Mouse (Mus musculus): Measurements from ENCODE around the gene Dennd2c.
"Not testable (repeated sequence)": the region's sequence is repeated elsewhere in the genome, so short reads cannot be mapped to it uniquely, and the experiment has no call there.

Dennd2c gene

DNA sequence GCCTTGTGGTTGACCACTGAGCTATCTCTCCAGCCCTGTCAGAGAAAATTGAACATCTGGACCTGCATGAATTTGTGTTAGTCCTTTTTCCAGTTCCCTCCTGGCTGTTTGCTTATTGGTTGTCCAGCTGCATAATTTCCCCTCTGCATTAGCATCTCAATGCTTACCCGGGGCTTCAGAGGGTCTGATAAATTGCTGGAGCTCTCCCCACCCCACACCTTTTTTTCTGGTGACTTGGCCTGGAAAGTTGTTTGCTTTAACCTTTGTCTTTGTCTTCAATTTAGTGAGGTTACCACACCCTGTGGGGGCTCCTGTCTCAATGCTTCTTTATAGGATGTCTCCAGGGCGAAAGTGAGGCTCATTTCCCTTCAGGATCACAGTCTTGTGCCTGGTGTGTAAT is 24.8 kb downstream of the Dennd2c start:
- H3K9me3 ChIP-seq (ENCODE audit: low read length), result no peaks in the 10 kb centered on the region
- TF ChIP-seq NANOG (IDR thresholded peaks at IDR 0.05; ENCODE audit: borderline replicate concordance, low read length), result 0 out of 2 replicates have a peak, but pooled peaks have one; percentile 17
- TF ChIP-seq POU5F1 (IDR thresholded peaks at IDR 0.05; ENCODE audit: borderline replicate concordance, low read length), result peak; percentile 70; the same call in 1 of the 2 replicates
- no peak for TF ChIP-seq CTCF (conservative IDR thresholded peaks at IDR 0.05; ENCODE audit: low read length)
- peaks cover 35% of the 10 kb centered on the region for H3K36me3 ChIP-seq (ENCODE audit: insufficient read depth, low read length)
- H3K4me1 ChIP-seq (replicated peaks; ENCODE audit: low read depth, low read length), result peaks cover 87% of the 10 kb centered on the region
- peak overlapping the region; percentile 71 for H3K4me3 ChIP-seq (replicated peaks; ENCODE audit: low read length)
- H3K27me3 ChIP-seq (ENCODE audit: insufficient read depth, low read length), result no peaks in the 10 kb centered on the region

- H3K4me1 ChIP-seq (replicated peaks; ENCODE audit: low read depth, low read length), result peaks cover 87% of the 10 kb centered on the region
- H3K9me3 ChIP-seq (ENCODE audit: low read length), result no peaks in the 10 kb centered on the region
- peaks cover 40% of the 10 kb centered on the region for H3K36me3 ChIP-seq (ENCODE audit: insufficient read depth, low read length)
- TF ChIP-seq CTCF (conservative IDR thresholded peaks at IDR 0.05; ENCODE audit: low read length), result no peak
- no peak for TF ChIP-seq POU5F1 (IDR thresholded peaks at IDR 0.05; ENCODE audit: borderline replicate concordance, low read length)
- TF ChIP-seq NANOG (IDR thresholded peaks at IDR 0.05; ENCODE audit: borderline replicate concordance, low read length), result no peak
- H3K27me3 ChIP-seq (ENCODE audit: insufficient read depth, low read length), result no peaks in the 10 kb centered on the region
- H3K4me3 ChIP-seq (replicated peaks; ENCODE audit: low read length), result peak overlapping the region; percentile 71
These were observed 25.3 kb downstream of the Dennd2c start for GRCm38 (mm10) chr3:103127721-103128120.

GRCm38 (mm10) chr3:103128251-103128650 is 25.8 kb downstream of the Dennd2c start:
- Histone ChIP-seq H3K9me3 (ENCODE audit: low read length) (no peaks in the 10 kb centered on the region), H3K4me1 (replicated peaks; ENCODE audit: low read depth, low read length) (peaks cover 87% of the 10 kb centered on the region), H3K4me3 (replicated peaks; ENCODE audit: low read length) (peak overlapping the region; percentile 71), H3K36me3 (ENCODE audit: insufficient read depth, low read length) (peaks cover 46% of the 10 kb centered on the region), H3K27me3 (ENCODE audit: insufficient read depth, low read length) (no peaks in the 10 kb centered on the region)
- no peak for TF ChIP-seq POU5F1 (IDR thresholded peaks at IDR 0.05; ENCODE audit: borderline replicate concordance, low read length)
- no peak for TF ChIP-seq CTCF (conservative IDR thresholded peaks at IDR 0.05; ENCODE audit: low read length)
- peak; percentile 37; the same call in 1 of the 2 replicates for TF ChIP-seq NANOG (IDR thresholded peaks at IDR 0.05; ENCODE audit: borderline replicate concordance, low read length)

DNA sequence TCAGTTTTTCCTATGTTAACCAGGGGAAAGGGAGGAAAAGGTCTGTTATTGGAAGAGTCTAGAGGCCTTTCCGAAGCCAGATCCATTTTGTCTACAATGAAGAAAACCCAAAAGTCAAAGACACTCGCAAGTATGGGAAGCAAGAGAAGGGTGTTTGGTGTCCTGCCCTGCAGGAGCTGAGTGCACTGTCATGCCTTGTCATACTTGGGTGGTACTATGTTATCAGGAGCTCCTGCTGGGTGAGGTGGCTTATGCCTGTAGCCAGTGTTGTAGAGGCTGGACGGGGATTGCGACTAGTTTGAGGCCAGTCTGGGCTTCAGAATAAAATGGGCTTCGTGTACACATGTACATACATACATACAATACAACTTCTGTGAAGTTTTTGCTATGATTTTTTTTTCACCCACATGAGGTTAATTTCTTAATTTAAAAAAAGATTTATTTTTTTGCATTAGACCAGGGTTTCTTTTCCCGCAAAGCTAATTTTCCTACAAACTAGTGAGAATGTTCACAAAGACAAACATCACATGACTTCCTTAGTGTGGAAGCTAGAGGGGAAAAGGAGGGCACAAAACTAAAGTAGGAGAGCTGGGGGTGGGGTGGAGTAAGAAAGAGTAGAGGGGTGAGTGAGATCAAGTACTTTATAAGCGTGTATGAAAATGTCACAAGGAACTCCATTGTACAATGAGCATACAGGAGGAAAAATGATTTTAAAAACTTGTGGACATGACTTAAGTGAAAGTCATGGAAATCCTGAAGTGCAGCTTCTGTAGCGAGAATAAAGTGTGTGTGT is 27.2 kb downstream of the Dennd2c start:
- Histone ChIP-seq H3K4me3 (replicated peaks; ENCODE audit: low read length) (peak overlapping the region; percentile 71), H3K36me3 (ENCODE audit: insufficient read depth, low read length) (peaks cover 59% of the 10 kb centered on the region), H3K27me3 (ENCODE audit: insufficient read depth, low read length) (no peaks in the 10 kb centered on the region), H3K4me1 (replicated peaks; ENCODE audit: low read depth, low read length) (peaks cover 78% of the 10 kb centered on the region), H3K9me3 (ENCODE audit: low read length) (no peaks in the 10 kb centered on the region)
- TF ChIP-seq CTCF (conservative IDR thresholded peaks at IDR 0.05; ENCODE audit: low read length) (no peak), POU5F1 (IDR thresholded peaks at IDR 0.05; ENCODE audit: borderline replicate concordance, low read length) (no peak), NANOG (IDR thresholded peaks at IDR 0.05; ENCODE audit: borderline replicate concordance, low read length) (no peak)

- Histone ChIP-seq H3K27me3 (ENCODE audit: insufficient read depth, low read length) (no peaks in the 10 kb centered on the region), H3K36me3 (ENCODE audit: insufficient read depth, low read length) (peaks cover 59% of the 10 kb centered on the region), H3K4me3 (replicated peaks; ENCODE audit: low read length) (peak overlapping the region; percentile 71), H3K9me3 (ENCODE audit: low read length) (no peaks in the 10 kb centered on the region), H3K4me1 (replicated peaks; ENCODE audit: low read depth, low read length) (peaks cover 70% of the 10 kb centered on the region)
- no peak for TF ChIP-seq CTCF (conservative IDR thresholded peaks at IDR 0.05; ENCODE audit: low read length)
- TF ChIP-seq POU5F1 (IDR thresholded peaks at IDR 0.05; ENCODE audit: borderline replicate concordance, low read length), result no peak
- no peak for TF ChIP-seq NANOG (IDR thresholded peaks at IDR 0.05; ENCODE audit: borderline replicate concordance, low read length)
These were observed 27.9 kb downstream of the Dennd2c start for GRCm38 (mm10) chr3:103130236-103130751.

DNA sequence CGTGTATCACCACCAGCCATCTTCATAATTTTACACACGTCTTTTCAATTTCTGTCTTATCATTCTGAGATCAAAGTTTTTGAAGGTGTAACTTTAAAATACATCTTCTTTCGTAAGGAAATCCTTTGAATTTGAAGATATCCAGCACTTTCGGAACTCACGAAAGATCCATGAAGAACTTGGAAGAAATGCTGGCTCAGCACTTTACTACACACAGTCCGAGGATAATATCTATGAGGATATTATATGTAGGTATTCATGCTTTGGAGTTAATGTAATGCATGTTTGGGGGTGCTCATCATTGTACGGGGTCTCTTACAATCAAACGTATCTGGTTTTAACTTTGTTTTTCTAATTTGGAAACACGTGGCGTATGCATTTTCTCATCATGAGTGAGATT is 30.7 kb downstream of the Dennd2c start:
- peaks cover 75% of the 10 kb centered on the region for H3K4me1 ChIP-seq (replicated peaks; ENCODE audit: low read depth, low read length)
- H3K36me3 ChIP-seq (ENCODE audit: insufficient read depth, low read length), result peaks cover 79% of the 10 kb centered on the region
- no peaks in the 10 kb centered on the region for H3K27me3 ChIP-seq (ENCODE audit: insufficient read depth, low read length)
- peak overlapping the region; percentile 8; the same call in 1 of the 2 replicates for H3K4me3 ChIP-seq (replicated peaks; ENCODE audit: low read length)
- H3K9me3 ChIP-seq (ENCODE audit: low read length), result no peaks in the 10 kb centered on the region
- TF ChIP-seq NANOG (IDR thresholded peaks at IDR 0.05; ENCODE audit: borderline replicate concordance, low read length) (no peak), POU5F1 (IDR thresholded peaks at IDR 0.05; ENCODE audit: borderline replicate concordance, low read length) (no peak), CTCF (conservative IDR thresholded peaks at IDR 0.05; ENCODE audit: low read length) (no peak)

DNA sequence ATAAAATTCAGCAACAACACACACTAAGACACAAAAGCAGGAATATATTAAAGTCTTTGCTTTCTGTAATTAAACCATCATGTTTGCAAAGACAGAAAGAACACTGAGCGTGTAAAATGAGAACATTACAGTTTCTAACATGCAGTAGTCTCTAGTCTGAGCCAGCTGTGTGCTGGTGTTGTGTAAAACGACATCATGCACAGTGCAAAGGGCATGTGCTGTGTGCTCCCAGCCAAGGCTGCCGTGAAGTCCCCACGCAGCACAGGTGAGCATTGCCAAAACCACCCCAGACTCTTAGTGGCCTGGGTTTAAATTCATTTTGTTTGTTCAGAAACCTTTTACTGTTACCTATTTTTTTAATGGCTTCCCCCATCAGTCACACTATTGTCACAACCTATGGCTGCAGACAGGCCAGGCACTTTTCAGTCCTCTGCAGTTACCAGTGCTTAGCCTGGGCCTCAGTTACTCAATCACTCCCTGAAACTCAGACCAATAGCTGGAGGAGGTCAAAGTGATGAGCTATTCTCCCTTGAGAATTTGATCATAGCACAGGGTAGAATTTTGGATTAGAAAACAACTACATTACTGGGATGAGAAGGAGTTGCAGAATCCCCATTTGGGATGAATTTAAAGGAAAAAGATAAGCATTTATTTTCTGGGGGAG is 34.1 kb downstream of the Dennd2c start:
- H3K36me3 ChIP-seq (ENCODE audit: insufficient read depth, low read length), result peaks cover 82% of the 10 kb centered on the region
- H3K4me1 ChIP-seq (replicated peaks; ENCODE audit: low read depth, low read length), result peaks cover 74% of the 10 kb centered on the region
- H3K9me3 ChIP-seq (ENCODE audit: low read length), result no peaks in the 10 kb centered on the region
- no peaks in the 10 kb centered on the region for H3K27me3 ChIP-seq (ENCODE audit: insufficient read depth, low read length)
- no peak for TF ChIP-seq POU5F1 (IDR thresholded peaks at IDR 0.05; ENCODE audit: borderline replicate concordance, low read length)
- no peak for TF ChIP-seq NANOG (IDR thresholded peaks at IDR 0.05; ENCODE audit: borderline replicate concordance, low read length)
- TF ChIP-seq CTCF (conservative IDR thresholded peaks at IDR 0.05; ENCODE audit: low read length), result no peak
- H3K4me3 ChIP-seq (replicated peaks; ENCODE audit: low read length), result no peak overlapping the region

GRCm38 (mm10) chr3:103139047-103139446 is 36.6 kb downstream of the Dennd2c start:
- no peaks in the 10 kb centered on the region for H3K9me3 ChIP-seq (ENCODE audit: low read length)
- TF ChIP-seq CTCF (conservative IDR thresholded peaks at IDR 0.05; ENCODE audit: low read length), result no peak
- no peaks in the 10 kb centered on the region for H3K27me3 ChIP-seq (ENCODE audit: insufficient read depth, low read length)
- H3K36me3 ChIP-seq (ENCODE audit: insufficient read depth, low read length), result peaks cover 81% of the 10 kb centered on the region
- peak overlapping the region; percentile 24; the same call in 1 of the 2 replicates for H3K4me3 ChIP-seq (replicated peaks; ENCODE audit: low read length)
- H3K4me1 ChIP-seq (replicated peaks; ENCODE audit: low read depth, low read length), result peaks cover 77% of the 10 kb centered on the region

GRCm38 (mm10) chr3:103140095-103140838 is 37.9 kb downstream of the Dennd2c start:
- not testable (repeated sequence) for H3K9me3 ChIP-seq (ENCODE audit: low read length); H3K27me3 ChIP-seq (ENCODE audit: insufficient read depth, low read length)

More at GRCm38 (mm10) chr3:103140095-103140838, 37.9 kb downstream of the Dennd2c start:
- H3K4me3 ChIP-seq (replicated peaks; ENCODE audit: low read length), result 0 out of 2 replicates have a peak overlapping the region, but pooled peaks have one; percentile 11
- peaks cover 88% of the 10 kb centered on the region for H3K4me1 ChIP-seq (replicated peaks; ENCODE audit: low read depth, low read length)
- H3K36me3 ChIP-seq (ENCODE audit: insufficient read depth, low read length), result peaks cover 79% of the 10 kb centered on the region

Measured in E14TG2a.4 (cell line).